Mouse (Mus musculus) erythroid progenitor cell, adult 5-6 weeks (primary cell): ENCODE measurements around the gene Gm6803. TPM values are rescaled to one million over a fixed set of nuclear protein-coding genes. Genes with fewer than 3 reads are reported as not detected.
"Not testable (repeated sequence)": the region's sequence is repeated elsewhere in the genome, so short reads cannot be mapped to it uniquely, and the experiment has no call there.

Source experiments
- ATAC-seq: replicated peaks from 2 replicates; pipeline ENCODE4 v1.8.0; 2016; ENCODE audit warnings: moderate number of reproducible peaks, mild to moderate bottlenecking, moderate TSS enrichment, inconsistent platforms; ENCODE audit not compliant: poor library complexity, low FRiP score, severe bottlenecking
- total RNA-seq, 2 experiments: library from RNA; stranded (forward) in 1 of 2; stranded (reverse) in 1 of 2; fragments of 150-400 nt in 1 of 2; fragments of 186-747, 209-891 nt in 1 of 2; gene quantifications; 2 replicates each; pipeline versions ENCODE4 v1.2.3 to v1.2.4; 2015 to 2017; ENCODE audit warnings: low replicate concordance in 2 of 2

Gene Gm6803
- total RNA-seq (2015; ENCODE audit: low replicate concordance) (not detected in 2 replicates), total RNA-seq (2017; ENCODE audit: low replicate concordance) (6.2 TPM in 1 of 2 replicates, not detected in the other)

- not testable (repeated sequence) for ATAC-seq
These were observed at the start of gene Gm6803 for GRCm38 (mm10) chr12:88018671-88019070. Gene Gm6803 (minus strand): TSS chr12:88018771.

GRCm38 (mm10) chr12:88045226-88045625 lies 26.7 kb upstream of the Gm6803 start:
- not testable (repeated sequence) for ATAC-seq

GRCm38 (mm10) chr12:88039703-88040102 lies 21.1 kb upstream of the Gm6803 start:
- ATAC-seq: not testable (repeated sequence)

GRCm38 (mm10) chr12:88039062-88039461 lies 20.5 kb upstream of the Gm6803 start:
- not testable (repeated sequence) for ATAC-seq

GRCm38 (mm10) chr12:88032250-88032649 lies 13.7 kb upstream of the Gm6803 start:
- not testable (repeated sequence) for ATAC-seq

GRCm38 (mm10) chr12:88026704-88027103 lies 8.1 kb upstream of the Gm6803 start, which contains the start of gene Gm2056:
Gene Gm2056 (plus strand): TSS chr12:88027004.
- ATAC-seq: not testable (repeated sequence)

- ATAC-seq: not testable (repeated sequence)
These were observed 7.0 kb downstream of the Gm6803 start, which contains the start of gene Gm2075 for GRCm38 (mm10) chr12:88011548-88011947. Gene Gm2075 (plus strand): TSS chr12:88011848.

GRCm38 (mm10) chr12:88004118-88004517 lies 14.5 kb downstream of the Gm6803 start:
- ATAC-seq: not testable (repeated sequence)

GRCm38 (mm10) chr12:87984000-87984399 lies 34.6 kb downstream of the Gm6803 start:
- not testable (repeated sequence) for ATAC-seq

Other genes with a start within 250 kb of the Gm6803 start
- gene Gm21319, start 243.0 kb downstream of the Gm6803 start, total RNA-seq (2015; ENCODE audit: low replicate concordance): not detected in 2 replicates
- not detected in 2 replicates for gene Gm21319, start 243.0 kb downstream of the Gm6803 start, total RNA-seq (2017; ENCODE audit: low replicate concordance)
- not detected in 2 replicates for gene Gm21936, start 223.3 kb downstream of the Gm6803 start, total RNA-seq (2015; ENCODE audit: low replicate concordance)
- not detected in 2 replicates for gene Gm21936, start 223.3 kb downstream of the Gm6803 start, total RNA-seq (2017; ENCODE audit: low replicate concordance)
- not detected in 2 replicates for gene BB287469, start 202.2 kb downstream of the Gm6803 start, total RNA-seq (2015; ENCODE audit: low replicate concordance)
- not detected in 2 replicates for gene BB287469, start 202.2 kb downstream of the Gm6803 start, total RNA-seq (2017; ENCODE audit: low replicate concordance)
- not detected in 2 replicates for gene Gm2001, start 176.4 kb downstream of the Gm6803 start, total RNA-seq (2015; ENCODE audit: low replicate concordance)
- gene Gm2001, start 176.4 kb downstream of the Gm6803 start, total RNA-seq (2017; ENCODE audit: low replicate concordance): not detected in 2 replicates
- gene Gm2016, start 144.7 kb downstream of the Gm6803 start, total RNA-seq (2015; ENCODE audit: low replicate concordance): not detected in 2 replicates
- gene Gm2016, start 144.7 kb downstream of the Gm6803 start, total RNA-seq (2017; ENCODE audit: low replicate concordance): not detected in 2 replicates
- gene Gm2022, start 123.4 kb downstream of the Gm6803 start, total RNA-seq (2015; ENCODE audit: low replicate concordance): not detected in 2 replicates
- gene Gm2022, start 123.4 kb downstream of the Gm6803 start, total RNA-seq (2017; ENCODE audit: low replicate concordance): not detected in 2 replicates
- not detected in 2 replicates for gene Gm2035, start 98.9 kb downstream of the Gm6803 start, total RNA-seq (2015; ENCODE audit: low replicate concordance)
- gene Gm2035, start 98.9 kb downstream of the Gm6803 start, total RNA-seq (2017; ENCODE audit: low replicate concordance): not detected in 2 replicates
- not detected in 2 replicates for gene Gm2042, start 64.7 kb downstream of the Gm6803 start, total RNA-seq (2015; ENCODE audit: low replicate concordance)
- gene Gm2042, start 64.7 kb downstream of the Gm6803 start, total RNA-seq (2017; ENCODE audit: low replicate concordance): not detected in 2 replicates
- not detected in 2 replicates for gene Gm2075, start 6.9 kb downstream of the Gm6803 start, total RNA-seq (2015; ENCODE audit: low replicate concordance)
- gene Gm2075, start 6.9 kb downstream of the Gm6803 start, total RNA-seq (2017; ENCODE audit: low replicate concordance): not detected in 2 replicates
- not detected in 2 replicates for gene Gm2056, start 8.2 kb upstream of the Gm6803 start, total RNA-seq (2015; ENCODE audit: low replicate concordance)
- gene Gm2056, start 8.2 kb upstream of the Gm6803 start, total RNA-seq (2017; ENCODE audit: low replicate concordance): not detected in 2 replicates
- not detected in 2 replicates for gene Gm16368, start 64.9 kb upstream of the Gm6803 start, total RNA-seq (2015; ENCODE audit: low replicate concordance)
- gene Gm16368, start 64.9 kb upstream of the Gm6803 start, total RNA-seq (2017; ENCODE audit: low replicate concordance): not detected in 2 replicates
- gene Gm10436, start 163.3 kb upstream of the Gm6803 start, total RNA-seq (2015; ENCODE audit: low replicate concordance): not detected in 2 replicates
- not detected in 2 replicates for gene Gm10436, start 163.3 kb upstream of the Gm6803 start, total RNA-seq (2017; ENCODE audit: low replicate concordance)
- gene Gm8332, start 231.3 kb upstream of the Gm6803 start, total RNA-seq (2015; ENCODE audit: low replicate concordance): not detected in 2 replicates
- not detected in 2 replicates for gene Gm8332, start 231.3 kb upstream of the Gm6803 start, total RNA-seq (2017; ENCODE audit: low replicate concordance)